Mouse (Mus musculus) heart, embryonic 14.5 days (tissue): ENCODE measurements around the gene Lhb. TPM values are rescaled to one million over a fixed set of nuclear protein-coding genes. Genes with fewer than 3 reads are reported as not detected.
A peak's percentile ranks its signal among the peaks of the same experiment; 100 is the strongest.

Experiments used
- ATAC-seq: fragments of 200-750 bp; cut with Nextera tagmentation; 2 replicates; pipeline ENCODE4 v1.8.0; 2017; ENCODE audit warnings: low read depth, moderate TSS enrichment; ENCODE audit not compliant: insufficient number of reproducible peaks, insufficient read depth, low FRiP score
- H3K27ac ChIP-seq, 2 experiments: fragments of 200-500 bp in 1 of 2; fragments of 300-500 bp in 1 of 2; sonication (generic) in 1 of 2; replicated peaks in 1 of 2; 2 replicates each; pipeline ENCODE4 v1.5.1; 2012 to 2014; ENCODE audit warnings: low read depth in 2 of 2, low read length in 2 of 2, control low read depth in 1 of 2, mild to moderate bottlenecking in 1 of 2, mixed read lengths in 1 of 2; ENCODE audit not compliant: control insufficient read depth in 1 of 2, insufficient read depth in 1 of 2
- H3K27me3 ChIP-seq: fragments of 300-500 bp; sonication (generic); 2 replicates; pipeline ENCODE4 v1.6.1; 2014; ENCODE audit warnings: mild to moderate bottlenecking, low read length, control low read depth; ENCODE audit not compliant: control insufficient read depth, insufficient read depth
- H3K36me3 ChIP-seq: fragments of 300-500 bp; sonication (generic); 2 replicates; pipeline ENCODE4 v1.6.1; 2014; ENCODE audit warnings: mild to moderate bottlenecking, control low read depth, low read length, mixed read lengths; ENCODE audit not compliant: control insufficient read depth, insufficient read depth
- H3K4me1 ChIP-seq, 2 experiments: fragments of 200-500 bp in 1 of 2; fragments of 300-500 bp in 1 of 2; sonication (generic) in 1 of 2; 2 replicates each; pipeline ENCODE4 v1.6.1; 2012 to 2014; ENCODE audit warnings: low read length in 2 of 2, control low read depth in 1 of 2, mixed read lengths in 1 of 2; ENCODE audit not compliant: control insufficient read depth in 2 of 2, insufficient read depth in 2 of 2
- H3K4me2 ChIP-seq: fragments of 300-500 bp; sonication (generic); 2 replicates; pipeline ENCODE4 v1.6.1; 2014; ENCODE audit warnings: mild to moderate bottlenecking, low read length
- H3K4me3 ChIP-seq, 2 experiments: fragments of 200-500 bp in 1 of 2; fragments of 300-500 bp in 1 of 2; sonication (generic) in 1 of 2; 2 replicates each; pipeline ENCODE4 v1.5.1; 2012 to 2014; ENCODE audit warnings: low read length in 2 of 2, mild to moderate bottlenecking in 2 of 2, control low read depth in 1 of 2, low read depth in 1 of 2, moderate library complexity in 1 of 2; ENCODE audit not compliant: control insufficient read depth in 1 of 2, insufficient read depth in 1 of 2
- H3K9ac ChIP-seq: fragments of 300-500 bp; sonication (generic); 2 replicates; pipeline ENCODE4 v1.6.1; 2014; ENCODE audit warnings: mild to moderate bottlenecking, low read length
- H3K9me3 ChIP-seq: fragments of 300-500 bp; sonication (generic); 2 replicates; pipeline ENCODE4 v1.6.1; 2016; ENCODE audit warnings: low read length, control low read depth; ENCODE audit not compliant: control insufficient read depth
- WGBS: fragments of 180-500 bp; shearing (Covaris S2); extraction: QIAGEN DNeasy Blood & Tissue Kit; methylation state at CpG from one replicate; pipeline ENCODE4 v1.1.7; 2014; 5-methylcytosine and 5-hydroxymethylcytosine counted together
- polyA plus RNA-seq: library from polyadenylated mRNA; unstranded; fragments of >200 nt; fragmentation: Nextera tagmentation; extraction: Ambion mirVana; gene quantifications from 2 replicates; pipeline ENCODE4 v1.2.1, GENCODE M21; 2014

The Lhb gene
- polyA plus RNA-seq, 1 experiment from 2014 or later: not detected

DNA sequence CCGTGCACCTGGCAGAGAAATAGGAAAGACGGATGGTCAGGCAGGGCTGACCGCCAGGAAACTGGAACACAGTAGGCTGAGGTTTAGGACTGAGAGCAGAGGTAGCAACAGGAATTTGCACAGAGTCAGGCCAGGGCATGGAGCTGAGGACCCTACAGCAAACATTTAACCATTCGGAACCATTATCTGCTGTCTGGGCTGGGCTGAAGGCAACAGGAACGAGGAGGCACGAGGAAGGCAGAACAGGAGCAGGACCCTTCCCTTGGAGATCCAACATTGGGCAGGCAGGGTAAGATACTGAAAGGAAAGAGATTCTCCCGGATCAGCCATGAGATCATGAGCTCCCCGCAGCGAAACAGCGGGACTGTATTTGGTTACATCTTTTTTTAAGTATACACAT lies 12.8 kb upstream of the Lhb start:
- peaks cover 59% of the 10 kb centered on the region for H3K27me3 ChIP-seq
- 73% methylated on average over 10 of the region's 10 CpGs for WGBS

DNA sequence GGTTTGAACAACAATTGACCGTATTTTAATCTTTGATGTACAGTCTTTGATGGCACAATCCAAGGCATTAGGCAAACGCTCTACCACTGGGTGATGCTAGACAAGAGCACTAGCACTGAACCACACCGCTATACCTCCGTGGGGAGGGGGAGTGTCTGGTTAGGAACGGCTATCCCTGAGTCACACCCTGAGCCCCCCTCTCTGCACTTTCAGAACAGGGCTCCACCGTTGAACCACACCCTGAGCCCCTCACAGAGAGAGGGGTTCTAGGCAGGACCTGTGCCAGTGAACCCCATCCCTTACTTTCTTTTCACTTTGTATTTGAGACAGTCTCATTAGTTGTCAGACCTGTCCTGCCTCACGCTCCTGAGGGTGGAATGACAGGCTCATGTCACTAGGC lies 12.3 kb upstream of the Lhb start:
- Histone ChIP-seq H3K9me3 (no peaks in the 10 kb centered on the region), H3K4me3 (no peak overlapping the region), H3K4me1 (peaks cover 9 to 17% of the 10 kb centered on the region in 2 experiments), H3K27ac (no peak overlapping the region), H3K27me3 (peaks cover 60% of the 10 kb centered on the region), H3K36me3 (no peaks in the 10 kb centered on the region), H3K4me2 (no peak overlapping the region), H3K9ac (no peak overlapping the region)
- 75% methylated on average over 7 of the region's 7 CpGs for WGBS
- ATAC-seq: no peak

More for the DNA sequence above, 12.8 kb upstream of the Lhb start:
- H3K36me3 ChIP-seq: no peaks in the 10 kb centered on the region
- no peak overlapping the region for H3K4me3 ChIP-seq
- no peak overlapping the region for H3K27ac ChIP-seq
- H3K9me3 ChIP-seq: no peaks in the 10 kb centered on the region
- H3K9ac ChIP-seq: no peak overlapping the region
- H3K4me2 ChIP-seq: no peak overlapping the region
- H3K4me1 ChIP-seq: peaks cover 5 to 12% of the 10 kb centered on the region in 2 experiments; a peak in 3 of 4 replicates
- no peak for ATAC-seq

DNA sequence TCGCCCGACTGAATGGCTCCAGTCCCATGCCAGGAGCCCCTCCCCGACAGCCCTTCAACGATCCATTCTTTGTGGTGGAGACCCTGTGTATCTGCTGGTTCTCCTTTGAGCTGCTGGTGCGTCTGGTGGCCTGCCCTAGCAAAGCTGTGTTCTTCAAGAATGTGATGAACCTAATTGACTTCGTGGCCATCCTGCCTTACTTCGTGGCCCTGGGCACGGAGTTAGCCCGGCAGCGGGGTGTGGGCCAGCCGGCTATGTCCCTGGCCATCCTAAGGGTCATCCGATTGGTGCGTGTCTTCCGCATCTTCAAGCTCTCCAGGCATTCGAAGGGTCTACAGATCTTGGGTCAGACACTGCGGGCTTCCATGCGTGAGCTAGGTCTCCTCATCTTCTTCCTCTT lies 11.7 kb upstream of the Lhb start:
- peaks cover 66% of the 10 kb centered on the region for H3K27me3 ChIP-seq
- H3K9ac ChIP-seq: no peak overlapping the region
- H3K36me3 ChIP-seq: no peaks in the 10 kb centered on the region
- H3K27ac ChIP-seq: no peak overlapping the region
- H3K9me3 ChIP-seq: no peaks in the 10 kb centered on the region
- no peak overlapping the region for H3K4me2 ChIP-seq
- no peak for ATAC-seq
- no peak overlapping the region for H3K4me3 ChIP-seq
- peaks cover 10 to 23% of the 10 kb centered on the region in 2 experiments for H3K4me1 ChIP-seq
- WGBS: 83% methylated on average over 17 of the region's 17 CpGs

DNA sequence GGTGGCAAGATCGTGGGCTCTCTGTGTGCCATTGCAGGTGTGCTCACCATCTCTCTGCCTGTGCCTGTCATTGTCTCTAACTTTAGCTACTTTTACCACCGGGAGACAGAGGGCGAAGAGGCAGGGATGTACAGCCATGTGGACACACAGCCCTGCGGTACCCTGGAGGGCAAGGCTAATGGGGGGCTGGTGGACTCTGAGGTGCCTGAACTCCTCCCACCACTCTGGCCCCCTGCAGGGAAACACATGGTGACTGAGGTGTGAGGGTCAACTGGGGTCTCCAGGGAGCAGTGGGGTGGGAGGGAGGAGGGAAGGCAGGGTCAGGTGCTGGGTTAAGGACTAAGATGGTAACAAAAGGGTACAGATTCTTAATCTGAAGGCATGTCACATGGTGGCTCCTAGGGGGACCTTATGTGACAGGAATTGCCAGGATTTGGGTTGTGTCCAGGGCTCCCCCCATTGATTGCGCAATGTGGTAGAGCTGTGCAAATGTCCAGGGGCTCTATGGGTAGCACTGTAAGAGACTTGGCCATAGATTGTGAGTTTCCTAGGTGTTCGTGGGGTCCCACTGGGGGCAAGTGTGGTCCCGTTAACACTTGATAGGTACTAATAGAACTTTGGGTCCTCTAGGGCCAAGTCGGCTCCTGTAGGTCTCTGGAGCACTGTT lies 11.0 kb upstream of the Lhb start:
- 82% methylated on average over 8 of the region's 8 CpGs for WGBS
- Histone ChIP-seq H3K27ac (no peak overlapping the region), H3K9me3 (no peaks in the 10 kb centered on the region), H3K4me2 (no peak overlapping the region), H3K4me1 (peaks cover 13 to 28% of the 10 kb centered on the region in 2 experiments), H3K27me3 (peaks cover 73% of the 10 kb centered on the region), H3K9ac (no peak overlapping the region), H3K4me3 (no peak overlapping the region), H3K36me3 (no peaks in the 10 kb centered on the region)
- no peak for ATAC-seq

DNA sequence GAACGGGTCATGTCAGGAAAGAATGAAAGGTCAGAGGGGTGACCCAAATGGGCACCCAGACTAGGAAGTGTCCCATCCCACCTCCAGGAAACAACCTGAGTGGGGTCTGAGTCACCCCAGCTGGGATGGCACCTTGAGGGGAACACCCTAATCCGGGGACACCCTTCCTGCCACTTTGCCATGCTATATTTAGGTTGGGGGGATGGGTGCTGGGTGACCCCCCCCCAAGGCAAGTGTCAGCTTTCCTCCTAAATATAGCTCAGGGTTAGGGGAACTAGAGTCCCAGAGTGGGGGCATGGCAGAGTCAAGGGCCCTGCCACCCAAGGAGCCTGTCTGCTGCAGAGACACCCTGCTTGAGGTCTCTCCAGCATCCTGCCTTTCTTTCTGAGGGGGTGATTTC lies 8.2 kb upstream of the Lhb start:
- Histone ChIP-seq H3K9ac (no peak overlapping the region), H3K36me3 (no peaks in the 10 kb centered on the region), H3K4me2 (no peak overlapping the region), H3K27me3 (peaks cover 81% of the 10 kb centered on the region), H3K27ac (no peak overlapping the region), H3K4me1 (peaks cover 8 to 29% of the 10 kb centered on the region in 2 experiments), H3K9me3 (no peaks in the 10 kb centered on the region), H3K4me3 (no peak overlapping the region)
- ATAC-seq: no peak
- 60% methylated on average over 2 of the region's 2 CpGs for WGBS

DNA sequence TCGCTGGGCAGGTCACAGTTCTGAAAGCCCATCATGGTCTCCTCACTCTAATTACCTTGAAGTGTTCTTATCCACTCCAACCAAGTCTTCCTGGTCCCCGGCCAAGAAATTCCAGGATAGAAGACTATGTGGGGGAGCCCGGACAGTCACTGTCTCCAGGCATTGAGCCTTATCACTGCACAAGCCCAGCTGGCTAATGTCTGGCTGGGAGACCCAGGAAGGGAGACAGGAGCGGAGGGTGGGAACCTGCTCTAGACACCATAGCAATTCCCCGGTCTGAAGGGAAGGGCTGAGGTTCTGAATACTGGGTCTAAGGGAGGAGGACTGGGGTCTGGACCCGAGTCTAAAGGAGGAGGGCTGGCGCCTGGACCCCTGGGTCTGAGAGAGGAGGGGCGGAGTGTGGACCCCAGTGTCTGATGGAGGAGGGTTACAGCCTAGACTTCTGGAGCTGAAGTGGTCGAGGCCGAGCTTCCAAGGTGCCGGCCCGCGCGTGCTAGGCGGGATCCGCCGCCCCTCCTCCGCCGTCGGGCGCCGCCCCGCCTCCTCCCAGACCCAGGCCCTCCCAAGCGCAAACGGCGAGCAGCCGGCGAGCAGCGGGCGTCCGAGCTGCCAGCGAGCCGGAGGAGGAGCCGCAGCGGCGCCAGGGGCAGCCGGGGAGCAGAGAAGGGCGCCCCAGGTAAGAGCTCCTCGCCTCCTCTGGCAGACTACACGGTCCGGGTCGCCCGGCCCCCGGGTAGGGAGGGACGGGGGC lies 7.3 kb upstream of the Lhb start, which contains the start of gene Ntf5:
Ntf5 (plus strand) TSS at position 583 of the 751 bp plus-strand sequence.
- Histone ChIP-seq H3K9ac (peak within 1 kb of the TSS; percentile 68), H3K27ac (peak within 1 kb of the TSS; percentile 46 to 50), H3K9me3 (no peaks in the 10 kb centered on the region), H3K4me3 (peak within 1 kb of the TSS; percentile 50 to 58), H3K4me2 (peak within 1 kb of the TSS; percentile 94), H3K4me1 (peaks cover 13 to 29% of the 10 kb centered on the region in 2 experiments), H3K27me3 (peaks cover 79% of the 10 kb centered on the region), H3K36me3 (no peaks in the 10 kb centered on the region)
- under 1% methylated on average over 42 of the region's 45 CpGs for WGBS
- peak; percentile 33 for ATAC-seq

DNA sequence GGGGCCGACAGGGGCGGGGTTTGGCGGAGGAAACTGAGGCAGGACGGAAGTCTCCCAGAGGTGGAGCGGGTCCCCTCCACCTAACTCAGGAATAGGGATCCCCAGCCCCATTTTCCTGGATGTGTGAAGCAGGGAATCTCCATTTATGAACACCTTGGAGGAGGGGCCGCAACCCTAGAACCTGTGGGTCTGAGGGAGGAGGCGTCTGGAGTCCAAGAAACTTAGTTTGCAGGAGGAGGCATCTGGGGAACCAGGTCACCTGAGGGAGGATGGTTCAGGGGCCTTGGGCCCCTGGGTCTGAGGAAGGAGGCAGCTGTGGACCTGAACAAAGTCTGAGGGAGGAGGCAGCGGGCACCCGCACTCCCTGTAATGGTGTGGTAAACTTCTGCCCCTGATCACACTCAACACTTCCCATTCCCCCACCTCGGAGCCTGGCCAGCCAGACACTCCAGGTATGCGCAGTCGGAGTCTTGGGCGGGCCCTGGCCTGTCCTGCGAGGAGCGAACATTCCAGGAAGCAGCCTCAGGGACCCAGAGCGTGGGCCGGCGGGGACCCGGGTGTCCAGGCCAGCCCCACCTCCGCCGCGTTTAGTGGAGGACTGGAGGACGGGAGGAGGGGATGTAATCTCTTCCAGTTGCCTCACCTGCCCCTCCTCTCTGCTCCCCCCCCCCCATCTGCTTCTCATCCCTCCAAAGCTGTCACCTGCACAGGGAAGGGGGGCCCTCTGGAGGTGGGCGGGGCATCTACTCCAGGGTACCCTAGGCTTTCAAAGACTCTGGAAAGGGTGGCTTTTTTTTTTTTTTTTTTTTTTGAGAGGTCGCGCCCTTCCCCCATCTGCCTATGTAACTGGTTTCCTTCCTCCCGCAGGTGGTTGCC lies 6.5 kb upstream of the Lhb start:
- H3K4me2 ChIP-seq: peak overlapping the region; percentile 94
- no peaks in the 10 kb centered on the region for H3K36me3 ChIP-seq
- peak overlapping the region; percentile 68 for H3K9ac ChIP-seq
- peaks cover 81% of the 10 kb centered on the region for H3K27me3 ChIP-seq
- H3K4me3 ChIP-seq: peak overlapping the region; percentile 50 to 58
- H3K4me1 ChIP-seq: peaks cover 13 to 29% of the 10 kb centered on the region in 2 experiments
- H3K27ac ChIP-seq: peak overlapping the region in 1 of 2 experiments; percentile 50; a peak in 2 of 4 replicates
- WGBS: under 1% methylated on average over 26 of the region's 27 CpGs
- H3K9me3 ChIP-seq: no peaks in the 10 kb centered on the region
- peak; percentile 16; the same call in 1 of the 2 replicates for ATAC-seq
